Mouse (Mus musculus): ENCODE data around the gene Ddost. TPM values are rescaled to one million over a fixed set of nuclear protein-coding genes. Genes with fewer than 3 reads are reported as not detected.

Ddost gene
- total RNA-seq, 2 experiments from 2014 or later: 84.1 to 91.4 TPM

DNA sequence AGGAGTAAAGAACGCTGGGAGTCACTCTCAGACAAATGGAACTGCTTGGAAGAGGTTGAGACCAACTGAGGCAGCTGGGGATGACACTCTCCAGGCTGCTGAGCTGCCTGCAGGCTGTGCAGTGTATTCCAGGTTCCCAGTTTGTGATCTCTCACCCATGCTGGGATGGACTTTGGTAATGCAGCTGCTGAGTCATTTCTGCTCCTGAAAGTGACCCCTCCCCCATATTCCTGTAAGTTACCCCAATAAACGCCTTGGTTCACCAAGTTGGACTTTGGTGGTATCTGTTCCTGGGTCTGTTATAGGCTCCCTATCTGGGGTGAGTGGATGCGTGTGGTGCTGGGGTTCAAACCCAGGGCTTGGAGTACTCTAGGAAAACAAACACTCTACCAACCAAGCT, 53.6 kb downstream of the Ddost start:
- intact Hi-C loops (cut with DNase I): no loop called here
- no peak for DNase-seq (ENCODE audit: low spot score in 2 of 2)

DNA sequence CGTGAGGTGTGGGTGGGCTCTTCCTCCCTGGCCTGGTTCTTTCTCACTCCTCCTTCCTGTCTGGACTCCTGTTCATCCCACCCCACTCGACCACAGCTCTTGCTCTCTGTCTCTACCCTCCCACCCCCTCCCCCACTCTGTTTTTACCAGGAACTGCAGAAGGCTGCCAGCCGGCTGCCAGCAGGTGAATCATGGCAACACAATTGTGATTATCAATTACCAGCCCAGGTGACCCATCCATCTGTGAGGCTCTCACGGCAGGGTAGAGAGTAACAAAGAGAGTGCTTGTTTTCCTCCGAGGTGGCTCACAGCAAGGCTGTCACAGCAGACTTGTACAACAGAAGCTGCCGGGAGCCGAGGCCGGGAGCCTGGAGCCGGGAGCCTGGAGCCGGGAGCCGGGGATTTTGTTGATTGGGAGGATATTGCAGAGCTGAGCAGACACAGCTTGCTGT, 56.9 kb downstream of the Ddost start:
- peak in 1 of 2 experiments; percentile 18 for DNase-seq (ENCODE audit: low spot score in 2 of 2)
- intact Hi-C loops (cut with DNase I): no loop called here

Small RNA genes lying within 50 kb of the gene (microRNA-seq; reads per million reads assigned to microRNA genes)
- gene Gm27646: not detected
- gene Mir7019: 23.1 reads per million, percentile 41 among the genes with 10 or more reads in this experiment

Other genes with a start within 250 kb of the Ddost start
- gene Hp1bp3, start 88.4 kb upstream of the Ddost start, total RNA-seq (2021): 100 to 1,000 TPM; 178 to 184 TPM
- 10 to 100 TPM; 66.7 to 74.0 TPM for gene Sh2d5, start 54.3 kb upstream of the Ddost start, total RNA-seq (2021)
- gene Kif17, start 54.3 kb upstream of the Ddost start, total RNA-seq (2021): 10 to 100 TPM; 24.5 to 29.4 TPM
- gene Pink1, start 21.6 kb downstream of the Ddost start, total RNA-seq (2021): 100 to 1,000 TPM; 270 to 338 TPM
- gene Cda, start 63.3 kb downstream of the Ddost start, total RNA-seq (2021): 1 to 10 TPM; 3.5 to 3.7 TPM
- 10 to 100 TPM; 27.0 to 35.4 TPM for gene Fam43b, start 91.8 kb downstream of the Ddost start, total RNA-seq (2021)
- 10 to 100 TPM; 56.4 to 58.5 TPM for gene Mul1, start 129.9 kb downstream of the Ddost start, total RNA-seq (2021)
- gene Camk2n1, start 149.6 kb downstream of the Ddost start, total RNA-seq (2021): 1,000 to 10,000 TPM; 1,236 to 1,427 TPM